ENCODE assay signal across 7 mouse cellular contexts in genomic region chr7:139234426-139235188, GRCm38 (mm10). TPM values are rescaled to one million over a fixed set of nuclear protein-coding genes. Genes with fewer than 3 reads are reported as not detected.
A peak's percentile ranks its signal among the peaks of the same experiment; 100 is the strongest.
DNase-seq lines count a peak whose midpoint lies in the region; ATAC-seq and TF ChIP-seq lines count a peak whose summit lies in the region.

No protein-coding gene starts in this region.

- WGBS in hindbrain, embryonic 15.5 days, result 14% methylated on average over 18 of the region's 18 CpGs
- 3% methylated on average over 18 of the region's 18 CpGs for WGBS in liver, embryonic 11.5 days
- 13% methylated on average over 18 of the region's 18 CpGs for whole genome bisulfite sequencing in midbrain, embryonic 16.5 days

- H3K27ac ChIP-seq in hindbrain, embryonic 15.5 days (replicated peaks), result no peak overlapping the region
- no peak overlapping the region; the same call in 1 of the 2 replicates for H3K27ac ChIP-seq in liver, embryonic 11.5 days (ENCODE audit: low read depth, low read length)
- no peak overlapping the region for H3K27ac ChIP-seq in midbrain, embryonic 16.5 days (ENCODE audit: low read length)

- H3K4me3 ChIP-seq in hindbrain, embryonic 15.5 days, result no peak overlapping the region
- no peak overlapping the region for H3K4me3 ChIP-seq in liver, embryonic 11.5 days (ENCODE audit: low read depth, low read length)
- H3K4me3 ChIP-seq in midbrain, embryonic 16.5 days (ENCODE audit: low read depth, low read length), result no peak overlapping the region

- peak overlapping the region; percentile 8; the same call in 1 of the 2 replicates for H3K9ac ChIP-seq in hindbrain, embryonic 15.5 days
- H3K9ac ChIP-seq in liver, embryonic 11.5 days (ENCODE audit: low read depth, low read length), result no peak overlapping the region
- peak overlapping the region; percentile 18; the same call in 1 of the 2 replicates for H3K9ac ChIP-seq in midbrain, embryonic 16.5 days (ENCODE audit: low read depth, low read length)

- peaks cover 17% of the 10 kb centered on the region for H3K4me1 ChIP-seq in hindbrain, embryonic 15.5 days (replicated peaks)
- H3K4me1 ChIP-seq in liver, embryonic 11.5 days (replicated peaks; ENCODE audit: control insufficient read depth, insufficient read depth, low read length), result peaks cover 10% of the 10 kb centered on the region
- peaks cover 7% of the 10 kb centered on the region for H3K4me1 ChIP-seq in midbrain, embryonic 16.5 days (ENCODE audit: control insufficient read depth, insufficient read depth, low read length)

- peak; percentile 61 for ATAC-seq in Patski
- ATAC-seq in hindbrain, embryonic 15.5 days (ENCODE audit: low FRiP score, low read depth), result peak; percentile 52
- ATAC-seq in liver, embryonic 11.5 days (replicated peaks; ENCODE audit: low FRiP score), result peak; percentile 46
- peak; percentile 61 for ATAC-seq in midbrain, embryonic 16.5 days

- DNase-seq in ES-CJ7 (ENCODE audit: low read depth, low spot score), result peak; percentile 89
- no peak for DNase-seq in Patski (ENCODE audit: low read depth, low spot score)
- DNase-seq in gastrocnemius, adult 18-20 months (ENCODE audit: low spot score), result peak; percentile 45
- peak; percentile 63 for DNase-seq in liver, embryonic 11.5 days (ENCODE audit: low spot score)
- DNase-seq in layer of hippocampus, postnatal 25 days (ENCODE audit: extremely low spot score in 1 of 2, low spot score in 1 of 2), result no peak

- no peaks in the 10 kb centered on the region for H3K36me3 ChIP-seq in hindbrain, embryonic 15.5 days
- no peaks in the 10 kb centered on the region for H3K36me3 ChIP-seq in liver, embryonic 11.5 days (ENCODE audit: control insufficient read depth, insufficient read depth, low read length)
- no peaks in the 10 kb centered on the region for H3K36me3 ChIP-seq in midbrain, embryonic 16.5 days (ENCODE audit: control insufficient read depth, insufficient read depth, low read length)

- POLR2A ChIA-PET in Patski (lab: Charles Lee), result interaction anchor here (0.6 to 1.4 kb wide), 4 partner anchors 9 to 64 kb away, joined by 3 to 4 read pairs (median 3); no protein-coding TSS in a partner anchor

- CTCF ChIA-PET in Patski (lab: Charles Lee), result interaction anchor here (0.8 to 4.9 kb wide), 10 partner anchors 9 to 238 kb away, joined by 3 to 53 read pairs (median 6); no protein-coding TSS in a partner anchor

- peak overlapping the region; percentile 37 for H3K4me2 ChIP-seq in hindbrain, embryonic 15.5 days
- H3K4me2 ChIP-seq in liver, embryonic 11.5 days, result peak overlapping the region; percentile 40
- peak overlapping the region; percentile 43 for H3K4me2 ChIP-seq in midbrain, embryonic 16.5 days (ENCODE audit: low read length)

- no peak for TF ChIP-seq CTCF in Patski (IDR thresholded peaks at IDR 0.05)

- in situ Hi-C loops in Patski (cut with MboI; ENCODE audit: low pct_unique_long_range_greater_than_20kb), result loop anchor here (5.0 kb wide), 3 partner anchors 63 to 243 kb away; no protein-coding TSS in a partner anchor

- H3K27me3 ChIP-seq in Patski, result no peaks in the 10 kb centered on the region
- H3K27me3 ChIP-seq in hindbrain, embryonic 15.5 days, result no peaks in the 10 kb centered on the region
- H3K27me3 ChIP-seq in liver, embryonic 11.5 days (replicated peaks; ENCODE audit: control insufficient read depth, insufficient read depth, low read length), result no peaks in the 10 kb centered on the region
- H3K27me3 ChIP-seq in midbrain, embryonic 16.5 days (ENCODE audit: control insufficient read depth, insufficient read depth, low read depth, low read length), result no peaks in the 10 kb centered on the region

- H3K9me3 ChIP-seq in hindbrain, embryonic 15.5 days, result no peaks in the 10 kb centered on the region
- no peaks in the 10 kb centered on the region for H3K9me3 ChIP-seq in liver, embryonic 11.5 days (ENCODE audit: control insufficient read depth, low read length)
- no peaks in the 10 kb centered on the region for H3K9me3 ChIP-seq in midbrain, embryonic 16.5 days (replicated peaks; ENCODE audit: control insufficient read depth, low read length, poor library complexity, severe bottlenecking)

RNA-seq across cellular contexts. Expression of gene Pwwp2b, which starts 13.7 kb away (rescaled TPM):
- polyA plus RNA-seq in Patski (2021), result 11.6 TPM
- 1 to 10 TPM; 4.9 to 6.7 TPM for total RNA-seq in gastrocnemius, adult 18-20 months (2021)
- 5.8 and 6.3 TPM in 2 replicates for polyA plus RNA-seq in hindbrain, embryonic 15.5 days (2015; fragmentation: Nextera tagmentation; extraction: Ambion mirVana)
- polyA plus RNA-seq in liver, embryonic 11.5 days (2014; fragmentation: Nextera tagmentation; extraction: Ambion mirVana), result 3.3 and 3.5 TPM in 2 replicates
- 4.4 and 5.1 TPM in 2 replicates for polyA plus RNA-seq in midbrain, embryonic 16.5 days (2015; fragmentation: Nextera tagmentation; extraction: Ambion mirVana)
- 10 to 100 TPM; 28.9 to 31.4 TPM for total RNA-seq in layer of hippocampus, postnatal 25 days (2021)

RNA-seq across cellular contexts. Expression of gene Stk32c, which starts 21.5 kb away (rescaled TPM):
- 0.13 TPM for polyA plus RNA-seq in Patski (2021)
- under 1 TPM; 0.27 to 0.31 TPM for total RNA-seq in gastrocnemius, adult 18-20 months (2021)
- polyA plus RNA-seq in hindbrain, embryonic 15.5 days (2015; fragmentation: Nextera tagmentation; extraction: Ambion mirVana), result 2.6 and 3.3 TPM in 2 replicates
- polyA plus RNA-seq in liver, embryonic 11.5 days (2014; fragmentation: Nextera tagmentation; extraction: Ambion mirVana), result 0.19 TPM in 1 of 2 replicates, not detected in the other
- 3.2 and 3.7 TPM in 2 replicates for polyA plus RNA-seq in midbrain, embryonic 16.5 days (2015; fragmentation: Nextera tagmentation; extraction: Ambion mirVana)
- total RNA-seq in layer of hippocampus, postnatal 25 days (2021), result 100 to 1,000 TPM in 1 of 2 experiments, 10 to 100 TPM in 1; 92.1 to 104 TPM

RNA-seq across cellular contexts. Expression of gene Lrrc27, which starts 21.8 kb away (rescaled TPM):
- 4.6 TPM for polyA plus RNA-seq in Patski (2021)
- total RNA-seq in gastrocnemius, adult 18-20 months (2021), result 1 to 10 TPM; 1.9 to 3.0 TPM
- polyA plus RNA-seq in hindbrain, embryonic 15.5 days (2015; fragmentation: Nextera tagmentation; extraction: Ambion mirVana), result 3.9 and 8.0 TPM in 2 replicates
- polyA plus RNA-seq in liver, embryonic 11.5 days (2014; fragmentation: Nextera tagmentation; extraction: Ambion mirVana), result 2.2 and 2.6 TPM in 2 replicates
- polyA plus RNA-seq in midbrain, embryonic 16.5 days (2015; fragmentation: Nextera tagmentation; extraction: Ambion mirVana), result 6.2 and 7.0 TPM in 2 replicates
- 1 to 10 TPM; 6.1 to 6.8 TPM for total RNA-seq in layer of hippocampus, postnatal 25 days (2021)

Comparison
In these comparisons a context has a peak if more than half of its experiments do, and no peak if none do; other contexts are left out.
1. DNase-seq: peak in ES-CJ7 (single experiment), gastrocnemius, adult 18-20 months (single experiment) and liver, embryonic 11.5 days (single experiment); none in Patski (single experiment) and layer of hippocampus, postnatal 25 days (0 of 2).
2. Peak in every context shown above with its lines, with median percentiles within 50 percentile points of each other: ATAC-seq and H3K4me2 ChIP-seq.